Mouse (Mus musculus) midbrain, embryonic 10.5 days (tissue): Measurements from ENCODE around the gene Agmat. TPM values are rescaled to one million over a fixed set of nuclear protein-coding genes. Genes with fewer than 3 reads are reported as not detected.

Experiments used
- DNase-seq: peaks from one replicate; pipeline ENCODE4 v3.0.0-alpha.2; 2017; ENCODE audit warnings: low spot score
- H3K27ac ChIP-seq: fragments of 300-500 bp; sonication (generic); replicated peaks from 2 replicates; pipeline ENCODE4 v1.5.1; 2016; ENCODE audit warnings: mild to moderate bottlenecking
- H3K27me3 ChIP-seq: fragments of 300-500 bp; sonication (generic); 2 replicates; pipeline ENCODE4 v1.6.1; 2016; ENCODE audit warnings: low read depth, mild to moderate bottlenecking; ENCODE audit not compliant: poor library complexity, severe bottlenecking
- H3K36me3 ChIP-seq: fragments of 300-500 bp; sonication (generic); 2 replicates; pipeline ENCODE4 v1.6.1; 2016; ENCODE audit warnings: mild to moderate bottlenecking, moderate library complexity
- H3K4me1 ChIP-seq: fragments of 300-500 bp; sonication (generic); 2 replicates; pipeline ENCODE4 v1.6.1; 2016
- H3K4me3 ChIP-seq: fragments of 300-500 bp; sonication (generic); 2 replicates; pipeline ENCODE4 v1.5.1; 2016; ENCODE audit warnings: mild to moderate bottlenecking, moderate library complexity
- H3K9me3 ChIP-seq: fragments of 300-500 bp; sonication (generic); replicated peaks from 2 replicates; pipeline ENCODE4 v1.6.1; 2016; ENCODE audit warnings: mild to moderate bottlenecking
- WGBS: fragments of 180-500 bp; shearing (Covaris S2); methylation state at CpG from one replicate; pipeline ENCODE4 v1.1.7; 2016; 5-methylcytosine and 5-hydroxymethylcytosine counted together
- polyA plus RNA-seq: library from polyadenylated mRNA; unstranded; fragments of >200 nt; fragmentation: Nextera tagmentation; extraction: Ambion mirVana; gene quantifications from 2 replicates; pipeline ENCODE4 v1.2.1, GENCODE M21; 2016

Gene Agmat
- polyA plus RNA-seq, 1 experiment from 2014 or later: not detected

DNA sequence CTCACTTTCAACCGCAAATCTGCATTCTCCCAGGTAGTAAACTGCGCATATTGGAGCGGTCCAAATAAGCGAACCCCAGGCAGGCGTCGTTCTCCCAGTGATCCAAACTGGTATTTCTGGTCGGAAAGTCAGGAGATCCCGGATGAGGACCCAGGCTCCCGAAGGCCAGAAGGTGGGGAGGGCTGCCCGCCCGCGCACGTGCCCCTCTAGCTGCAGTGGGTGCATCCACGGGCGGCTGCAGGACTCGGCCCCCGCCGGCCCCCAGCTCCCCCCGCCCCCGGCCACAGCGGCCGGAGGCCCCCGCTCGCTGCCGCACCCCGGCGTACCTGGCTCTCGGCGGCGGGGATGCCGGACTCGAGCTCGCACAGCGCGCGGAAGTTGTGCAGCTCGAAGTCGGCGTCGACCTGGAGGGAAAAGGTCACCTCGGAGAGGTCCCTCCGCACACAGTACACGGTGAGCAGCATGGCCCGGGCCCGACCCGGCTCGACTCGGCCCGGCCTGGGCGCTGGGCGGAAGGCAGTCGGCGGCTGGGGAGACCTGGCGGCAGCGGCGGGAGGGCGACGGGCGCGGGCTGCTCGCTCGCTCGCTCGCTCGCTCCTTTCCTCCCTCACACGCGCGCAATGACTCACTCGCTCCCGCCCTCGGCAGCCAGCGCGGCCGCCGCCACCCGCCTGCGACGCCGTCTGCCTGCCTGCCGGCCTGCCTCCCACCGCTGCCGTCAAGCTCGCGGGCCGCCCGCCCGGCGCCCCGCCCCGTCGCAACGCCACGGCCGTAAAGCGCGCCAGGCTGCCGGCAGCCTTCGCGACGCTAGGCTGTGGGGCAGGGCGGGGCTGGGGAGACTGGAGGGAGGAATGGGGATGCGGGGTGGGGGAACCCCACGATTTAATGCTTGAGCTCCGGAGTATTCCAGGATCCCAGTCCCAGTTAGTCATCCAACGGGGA lies 23.5 kb upstream of the Agmat start, which contains the start of gene Ddi2:
Ddi2 (minus strand) TSS at position 689 of the 942 bp plus-strand sequence.
- Histone ChIP-seq H3K9me3 (no peaks in the 10 kb centered on the region), H3K27ac (peak within 1 kb of the TSS; percentile 95), H3K4me3 (peak within 1 kb of the TSS; percentile 100), H3K36me3 (peaks cover 18% of the 10 kb centered on the region), H3K4me1 (peaks cover 35% of the 10 kb centered on the region), H3K27me3 (no peaks in the 10 kb centered on the region)
- WGBS: under 1% methylated on average over 104 of the region's 105 CpGs
- DNase-seq: peak; percentile 89

DNA sequence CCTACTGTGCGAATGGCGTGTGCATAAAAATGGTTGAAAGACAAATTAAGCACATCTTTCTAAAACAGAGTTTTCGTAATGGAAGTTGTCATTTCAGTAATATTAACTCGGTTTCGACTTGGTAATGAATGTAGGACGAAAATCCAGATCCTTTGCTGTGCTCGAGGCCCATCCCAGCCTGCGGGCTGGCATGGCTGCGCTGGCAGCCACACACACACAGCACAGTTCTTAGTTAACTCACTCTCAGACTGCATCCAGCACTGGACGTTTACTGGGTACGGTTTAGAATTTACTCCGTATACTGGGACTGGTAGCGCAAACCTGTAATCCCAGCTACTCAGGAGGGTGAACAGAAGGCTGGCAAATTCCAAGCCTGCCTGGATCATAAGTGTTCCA lies 22.8 kb upstream of the Agmat start:
- H3K36me3 ChIP-seq: peaks cover 18% of the 10 kb centered on the region
- H3K9me3 ChIP-seq: no peaks in the 10 kb centered on the region
- H3K27me3 ChIP-seq: no peaks in the 10 kb centered on the region
- DNase-seq: no peak
- H3K27ac ChIP-seq: peak overlapping the region; percentile 95
- peaks cover 35% of the 10 kb centered on the region for H3K4me1 ChIP-seq
- H3K4me3 ChIP-seq: peak overlapping the region; percentile 100
- 11% methylated on average over 13 of the region's 13 CpGs for WGBS

DNA sequence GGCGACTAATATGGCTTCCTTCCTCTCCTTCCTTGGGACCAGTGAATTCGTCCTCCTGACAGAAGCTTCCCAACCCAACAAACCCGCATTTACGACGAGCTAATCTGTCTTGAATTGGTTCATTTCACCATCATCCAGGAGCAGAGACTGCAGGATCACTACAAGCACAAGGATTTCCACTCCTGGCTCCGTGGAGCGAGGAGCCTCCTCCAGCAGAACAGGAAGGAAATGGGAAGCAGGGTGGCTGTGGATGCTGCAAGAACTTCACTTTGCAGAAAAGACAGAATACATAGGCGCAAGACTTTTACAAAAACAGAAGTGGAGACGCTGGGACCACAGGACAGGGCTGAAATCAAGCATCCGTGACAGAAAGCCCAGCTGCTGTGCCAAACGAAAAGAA lies 21.9 kb upstream of the Agmat start:
- peaks cover 35% of the 10 kb centered on the region for H3K4me1 ChIP-seq
- 73% methylated on average over 11 of the region's 11 CpGs for WGBS
- H3K4me3 ChIP-seq: no peak overlapping the region

DNA sequence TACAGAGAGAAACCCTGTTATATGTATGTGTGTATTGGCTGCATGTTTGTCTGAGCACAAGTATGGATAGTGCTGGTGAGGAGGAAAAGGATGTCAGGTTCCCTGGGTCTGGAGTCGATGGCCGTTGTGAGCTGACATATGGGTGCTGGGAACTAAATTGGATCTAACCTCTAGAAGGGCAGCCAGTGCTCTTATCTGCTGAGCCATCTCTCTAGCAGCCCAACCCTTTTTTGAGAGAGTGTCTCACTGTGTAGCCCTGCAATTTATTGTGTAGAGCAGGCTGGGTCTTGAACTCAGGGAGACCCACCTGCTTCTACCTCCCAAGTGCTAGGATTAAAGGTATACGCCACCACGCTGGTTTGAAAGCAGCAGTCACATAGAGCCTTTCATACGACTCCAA lies 21.2 kb upstream of the Agmat start:
- DNase-seq: no peak
- Histone ChIP-seq H3K27ac (no peak overlapping the region), H3K36me3 (peaks cover 9% of the 10 kb centered on the region), H3K27me3 (no peaks in the 10 kb centered on the region), H3K4me3 (no peak overlapping the region), H3K4me1 (peaks cover 35% of the 10 kb centered on the region), H3K9me3 (no peaks in the 10 kb centered on the region)
- WGBS: 86% methylated on average over 5 of the region's 5 CpGs

More for the DNA sequence above, 21.9 kb upstream of the Agmat start:
- H3K9me3 ChIP-seq: no peaks in the 10 kb centered on the region
- no peak for DNase-seq
- no peak overlapping the region for H3K27ac ChIP-seq
- no peaks in the 10 kb centered on the region for H3K27me3 ChIP-seq
- H3K36me3 ChIP-seq: peaks cover 16% of the 10 kb centered on the region

DNA sequence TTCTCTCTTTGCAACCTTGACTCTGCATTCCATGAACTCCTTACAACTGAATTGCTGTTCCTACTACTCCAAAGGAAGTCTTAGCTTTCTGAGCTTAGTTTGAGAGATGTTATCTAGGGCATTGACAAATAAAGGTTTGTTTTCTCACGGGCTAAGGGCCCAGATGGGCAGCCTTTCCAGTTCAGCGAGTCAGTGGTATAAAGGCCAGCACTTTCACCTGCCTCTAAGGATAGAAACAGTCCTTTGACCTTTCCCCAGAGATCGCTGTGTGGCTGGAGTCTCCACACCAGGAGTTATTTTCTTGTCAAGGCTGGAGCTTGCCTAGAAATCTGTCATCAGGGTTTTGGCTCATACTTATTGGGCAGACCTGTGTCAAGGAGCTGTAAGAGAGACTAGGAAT lies 20.7 kb upstream of the Agmat start:
- Histone ChIP-seq H3K4me3 (no peak overlapping the region), H3K27me3 (no peaks in the 10 kb centered on the region), H3K4me1 (peaks cover 31% of the 10 kb centered on the region), H3K9me3 (no peaks in the 10 kb centered on the region), H3K27ac (no peak overlapping the region), H3K36me3 (peaks cover 4% of the 10 kb centered on the region)
- no peak for DNase-seq
- 72% methylated on average over 3 of the region's 3 CpGs for WGBS

DNA sequence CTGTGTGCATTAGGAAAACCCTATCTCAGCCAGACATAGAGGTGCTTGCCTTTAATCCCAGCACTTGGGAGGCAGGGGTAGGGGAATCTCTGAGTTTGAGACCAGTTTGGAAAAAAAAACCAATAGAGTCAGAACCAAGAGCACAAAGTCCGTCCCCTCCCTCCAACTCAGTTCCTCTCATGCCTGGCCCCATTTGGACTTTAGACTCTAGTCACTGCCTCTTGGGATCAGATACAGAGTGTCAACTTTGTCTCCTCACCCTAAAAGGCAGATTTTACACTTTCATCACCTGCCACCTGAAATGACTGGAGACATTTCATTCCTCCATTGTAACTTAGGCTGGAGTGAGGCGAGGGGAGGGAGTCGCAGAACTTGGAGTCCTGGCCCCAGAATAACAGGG lies 17.2 kb upstream of the Agmat start:
- no peak for DNase-seq
- no peak overlapping the region for H3K4me3 ChIP-seq
- no peaks in the 10 kb centered on the region for H3K27me3 ChIP-seq
- H3K9me3 ChIP-seq: no peaks in the 10 kb centered on the region
- H3K36me3 ChIP-seq: no peaks in the 10 kb centered on the region
- 81% methylated on average over 3 of the region's 3 CpGs for WGBS
- peaks cover 2% of the 10 kb centered on the region for H3K4me1 ChIP-seq
- no peak overlapping the region for H3K27ac ChIP-seq

DNA sequence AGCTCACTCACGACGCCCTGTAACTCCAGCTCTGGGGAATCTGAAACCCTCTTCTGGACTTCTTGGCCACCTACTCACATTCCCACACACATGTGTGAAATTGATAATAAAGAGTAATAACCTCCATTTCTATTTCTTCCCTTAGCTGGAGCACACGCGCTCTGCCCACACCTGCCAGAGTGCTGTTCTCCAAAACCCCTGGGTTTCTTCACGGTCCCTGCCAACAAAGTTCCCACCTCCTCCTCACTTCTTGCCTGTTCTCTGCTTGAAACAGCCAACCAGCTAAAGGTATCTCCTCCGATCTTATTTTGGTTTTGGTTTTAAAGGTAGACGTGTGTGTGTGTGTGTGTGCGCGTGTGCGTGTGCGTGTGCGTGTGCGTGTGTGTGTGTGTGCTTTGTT lies 16.1 kb upstream of the Agmat start:
- 89% methylated on average over 13 of the region's 13 CpGs for WGBS
- no peaks in the 10 kb centered on the region for H3K27me3 ChIP-seq
- no peak overlapping the region for H3K4me3 ChIP-seq
- H3K9me3 ChIP-seq: no peaks in the 10 kb centered on the region
- H3K36me3 ChIP-seq: no peaks in the 10 kb centered on the region
- H3K27ac ChIP-seq: no peak overlapping the region
- DNase-seq: no peak
- H3K4me1 ChIP-seq: peaks cover 13% of the 10 kb centered on the region

DNA sequence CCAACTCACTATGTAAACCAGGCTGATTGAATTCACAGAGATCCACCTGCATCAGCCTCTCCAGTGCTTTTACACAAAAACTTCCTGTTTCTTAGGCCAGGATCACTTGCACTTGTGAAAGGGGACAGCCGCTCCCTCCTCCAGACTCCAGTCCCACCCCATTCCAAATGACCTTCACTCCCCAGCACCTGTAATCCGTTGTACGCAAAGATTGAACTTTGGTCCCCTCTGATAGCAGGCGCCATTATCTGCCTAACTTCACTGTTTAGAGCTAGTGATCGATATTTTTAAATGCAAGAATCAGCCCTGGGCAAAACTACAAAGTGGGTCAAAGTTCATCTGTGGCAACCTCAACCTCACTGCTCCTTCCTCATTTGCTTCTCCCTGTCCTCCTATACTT lies 14.7 kb upstream of the Agmat start:
- Histone ChIP-seq H3K36me3 (no peaks in the 10 kb centered on the region), H3K4me3 (no peak overlapping the region), H3K27me3 (no peaks in the 10 kb centered on the region), H3K27ac (no peak overlapping the region), H3K9me3 (no peaks in the 10 kb centered on the region), H3K4me1 (peaks cover 13% of the 10 kb centered on the region)
- WGBS: 88% methylated on average over 5 of the region's 5 CpGs
- no peak for DNase-seq

DNA sequence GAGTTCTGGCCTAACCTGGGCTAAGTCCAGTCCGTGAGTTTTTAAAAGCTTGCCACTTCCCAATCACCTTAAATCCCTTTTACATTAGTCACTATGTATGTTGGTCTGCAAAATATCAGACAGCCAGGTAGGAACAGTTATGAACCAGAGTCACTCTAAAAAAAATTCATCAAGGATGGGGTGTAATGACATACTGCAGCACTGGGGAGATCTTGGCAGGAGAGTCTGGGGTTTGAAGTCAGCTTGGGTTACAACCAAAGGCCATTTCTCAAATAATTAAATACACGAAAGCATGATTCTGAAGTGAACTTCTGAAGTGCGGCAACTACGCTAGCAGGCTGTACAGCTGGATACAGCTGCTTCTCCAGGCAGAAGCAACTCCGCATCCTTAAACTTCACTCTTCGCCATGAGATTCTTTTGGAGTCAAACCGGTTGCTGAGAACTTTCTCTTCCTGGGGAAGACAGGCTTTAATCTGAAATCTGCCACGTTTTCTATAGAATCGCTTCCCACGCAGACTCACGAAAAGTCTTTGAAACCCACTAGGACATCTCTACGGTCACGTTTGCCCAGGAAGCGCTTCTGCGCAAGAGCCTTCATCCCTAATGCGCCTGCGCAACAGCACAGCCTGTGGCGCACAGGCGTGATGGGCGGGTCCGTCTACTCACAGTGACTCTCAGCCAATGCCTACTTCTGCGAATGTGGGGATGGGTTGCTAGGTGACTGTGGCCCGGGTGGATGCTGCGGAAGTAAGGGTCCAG lies 11.8 kb upstream of the Agmat start:
- Histone ChIP-seq H3K4me1 (peaks cover 13% of the 10 kb centered on the region), H3K9me3 (no peaks in the 10 kb centered on the region), H3K27me3 (no peaks in the 10 kb centered on the region), H3K36me3 (no peaks in the 10 kb centered on the region), H3K27ac (peak overlapping the region; percentile 84), H3K4me3 (peak overlapping the region; percentile 53)
- DNase-seq: peak; percentile 94
- WGBS: 7% methylated on average over 24 of the region's 24 CpGs

DNA sequence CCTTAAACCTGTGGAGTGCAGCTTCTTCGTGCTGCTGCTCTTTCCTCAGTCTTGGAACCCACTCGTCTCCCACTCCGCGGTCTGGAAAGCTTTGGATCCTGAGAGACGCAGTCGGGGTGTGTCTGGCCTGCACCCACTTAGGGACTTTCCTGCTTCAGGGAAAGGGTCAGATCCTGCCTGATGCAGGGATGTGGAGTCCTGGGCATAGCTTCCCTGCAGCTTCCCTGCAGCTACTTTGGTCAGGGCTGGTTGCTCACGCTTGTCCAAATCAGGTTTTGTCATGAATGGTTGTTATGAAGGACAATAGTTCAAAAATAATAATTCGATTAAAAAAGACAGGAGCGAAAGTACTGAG lies 11.3 kb upstream of the Agmat start:
- peak overlapping the region; percentile 84 for H3K27ac ChIP-seq

DNA sequence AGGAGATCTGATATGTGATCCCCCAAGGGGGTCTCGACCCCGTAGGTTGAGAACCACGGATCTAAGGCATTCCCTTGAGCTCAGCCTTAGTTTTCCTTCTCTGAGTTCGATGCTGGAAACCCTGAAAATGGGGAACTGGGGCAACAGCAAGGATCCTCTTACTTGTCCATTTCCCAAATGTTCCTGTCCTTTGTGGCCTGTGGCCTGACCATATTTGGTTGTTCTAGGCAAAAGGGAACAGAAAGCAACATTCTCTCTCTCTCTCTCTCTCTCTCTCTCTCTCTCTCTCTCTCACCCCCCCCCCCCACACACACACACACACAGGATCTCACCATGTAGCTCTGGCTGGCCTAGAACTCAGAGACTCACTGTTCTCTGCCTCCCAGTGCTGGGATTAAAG lies 9.6 kb upstream of the Agmat start:
- no peak for DNase-seq
- no peaks in the 10 kb centered on the region for H3K9me3 ChIP-seq
- no peaks in the 10 kb centered on the region for H3K36me3 ChIP-seq
- peaks cover 13% of the 10 kb centered on the region for H3K4me1 ChIP-seq
- 73% methylated on average over 4 of the region's 4 CpGs for WGBS
- H3K27ac ChIP-seq: no peak overlapping the region
- no peak overlapping the region for H3K4me3 ChIP-seq
- H3K27me3 ChIP-seq: no peaks in the 10 kb centered on the region

More for the DNA sequence above, 11.3 kb upstream of the Agmat start:
- H3K9me3 ChIP-seq: no peaks in the 10 kb centered on the region
- no peaks in the 10 kb centered on the region for H3K27me3 ChIP-seq
- peak overlapping the region; percentile 53 for H3K4me3 ChIP-seq
- no peak for DNase-seq
- H3K36me3 ChIP-seq: no peaks in the 10 kb centered on the region
- WGBS: 25% methylated on average over 9 of the region's 9 CpGs
- peaks cover 13% of the 10 kb centered on the region for H3K4me1 ChIP-seq

DNA sequence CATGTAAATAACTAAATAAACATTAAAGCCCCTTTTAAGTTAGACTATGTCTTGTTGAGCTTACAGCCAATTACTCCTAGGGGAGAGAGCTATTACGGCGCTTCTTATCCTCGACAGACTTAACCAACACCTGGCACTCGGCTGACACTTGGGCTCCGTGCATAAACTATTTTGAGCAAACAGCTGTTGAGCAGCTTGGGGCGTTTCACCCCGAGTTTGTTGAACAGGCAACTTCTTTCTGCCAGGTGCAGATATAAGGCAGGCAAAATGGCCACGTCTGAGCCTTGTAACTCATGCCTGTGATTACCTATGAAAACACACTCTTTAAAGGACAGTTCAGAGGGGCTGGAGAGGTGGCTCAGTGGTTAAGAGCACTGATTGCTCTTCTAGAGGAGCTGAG lies 8.5 kb upstream of the Agmat start:
- Histone ChIP-seq H3K4me1 (peaks cover 13% of the 10 kb centered on the region), H3K27ac (no peak overlapping the region), H3K36me3 (no peaks in the 10 kb centered on the region), H3K4me3 (no peak overlapping the region), H3K27me3 (no peaks in the 10 kb centered on the region), H3K9me3 (no peaks in the 10 kb centered on the region)
- DNase-seq: no peak
- 80% methylated on average over 8 of the region's 8 CpGs for WGBS

DNA sequence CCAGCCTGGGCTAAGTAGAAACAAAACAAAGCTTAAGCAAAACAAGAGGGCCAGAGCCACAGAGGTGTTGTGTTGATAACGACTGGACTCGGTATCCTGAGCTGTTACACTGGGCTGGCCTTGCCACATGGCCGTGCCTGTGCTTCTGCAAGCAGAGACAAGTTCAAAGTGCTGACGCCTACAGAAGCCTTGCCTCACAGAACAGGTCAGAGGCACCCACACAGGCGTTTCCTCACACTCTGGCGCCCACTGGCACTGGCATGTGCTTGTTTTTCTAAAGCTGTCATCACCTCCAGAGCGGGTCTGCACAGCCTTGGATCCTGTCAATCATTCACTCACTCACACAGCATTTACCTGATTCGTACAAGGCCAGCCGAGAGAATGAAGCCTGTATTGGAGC lies 4.6 kb upstream of the Agmat start:
- H3K4me1 ChIP-seq: peaks cover 5% of the 10 kb centered on the region
- H3K27ac ChIP-seq: no peak overlapping the region
- no peak overlapping the region for H3K4me3 ChIP-seq
- 69% methylated on average over 9 of the region's 9 CpGs for WGBS
- H3K36me3 ChIP-seq: no peaks in the 10 kb centered on the region
- H3K9me3 ChIP-seq: no peaks in the 10 kb centered on the region
- no peak for DNase-seq
- H3K27me3 ChIP-seq: peaks cover 5% of the 10 kb centered on the region; the same call in 1 of the 2 replicates
